Mouse (Mus musculus): ENCODE measurements around the gene Gorasp1. TPM values are rescaled to one million over a fixed set of nuclear protein-coding genes. Genes with fewer than 3 reads are reported as not detected.

Gene Gorasp1
- total RNA-seq, 1 experiment = 16.8 TPM

GRCm38 (mm10) chr9:119902410-119903151 is 34.8 kb downstream of the Gorasp1 start:
- in situ Hi-C loops (cut with MboI; ENCODE audit: low sequenced_read_pairs in 2 of 2, unreplicated experiment in 2 of 2) = no loop called here
- no peak overlapping the region for H3K27ac ChIP-seq (ENCODE audit: insufficient read depth, low read depth, low read length, poor library complexity, severe bottlenecking)
- no peak for DNase-seq (ENCODE audit: low read depth, low spot score)
- H3K9me3 ChIP-seq (ENCODE audit: control insufficient read depth, insufficient read depth, low read depth, low read length) = no peaks in the 10 kb centered on the region
- H3K9ac ChIP-seq (ENCODE audit: insufficient read depth, low read depth, low read length, poor library complexity, severe bottlenecking) = no peak overlapping the region
- H3K36me3 ChIP-seq (ENCODE audit: control insufficient read depth, insufficient read depth, low read length, poor library complexity, severe bottlenecking) = peaks cover 18% of the 10 kb centered on the region
- TF ChIP-seq ZNF384 (IDR thresholded peaks at IDR 0.05; ENCODE audit: low read depth, low read length) (no peak), HCFC1 (IDR thresholded peaks at IDR 0.05; ENCODE audit: borderline replicate concordance, insufficient read depth, low read length) (no peak), ZC3H11A (IDR thresholded peaks at IDR 0.05; ENCODE audit: borderline replicate concordance, low read depth, low read length) (no peak), CHD2 (IDR thresholded peaks at IDR 0.05; ENCODE audit: low read depth, low read length) (no peak), MAFK (IDR thresholded peaks at IDR 0.05; ENCODE audit: insufficient read depth, low read depth, low read length) (no peak)
- no peaks in the 10 kb centered on the region for H3K4me1 ChIP-seq (ENCODE audit: control insufficient read depth in 2 of 2, insufficient read depth in 2 of 2, low read length in 2 of 2, poor library complexity in 1 of 2)
- H3K4me3 ChIP-seq (ENCODE audit: insufficient read depth in 1 of 2, low read depth in 1 of 2, low read length in 2 of 2, poor library complexity in 1 of 2, severe bottlenecking in 1 of 2) = no peak overlapping the region

- no peak overlapping the region for H3K4me3 ChIP-seq (ENCODE audit: insufficient read depth in 1 of 2, low read depth in 1 of 2, low read length in 2 of 2, poor library complexity in 1 of 2, severe bottlenecking in 1 of 2)
- no peak overlapping the region for H3K27ac ChIP-seq (ENCODE audit: insufficient read depth, low read depth, low read length, poor library complexity, severe bottlenecking)
- no peak for TF ChIP-seq ZC3H11A (IDR thresholded peaks at IDR 0.05; ENCODE audit: borderline replicate concordance, low read depth, low read length)
- no peak for TF ChIP-seq MAFK (IDR thresholded peaks at IDR 0.05; ENCODE audit: insufficient read depth, low read depth, low read length)
- no peak for TF ChIP-seq CHD2 (IDR thresholded peaks at IDR 0.05; ENCODE audit: low read depth, low read length)
- TF ChIP-seq HCFC1 (IDR thresholded peaks at IDR 0.05; ENCODE audit: borderline replicate concordance, insufficient read depth, low read length) = no peak
- TF ChIP-seq ZNF384 (IDR thresholded peaks at IDR 0.05; ENCODE audit: low read depth, low read length) = no peak
- DNase-seq (ENCODE audit: low read depth, low spot score) = no peak
- no peak overlapping the region for H3K9ac ChIP-seq (ENCODE audit: insufficient read depth, low read depth, low read length, poor library complexity, severe bottlenecking)
- peaks cover 6% of the 10 kb centered on the region for H3K36me3 ChIP-seq (ENCODE audit: control insufficient read depth, insufficient read depth, low read length, poor library complexity, severe bottlenecking)
- in situ Hi-C loops (cut with MboI; ENCODE audit: low sequenced_read_pairs in 2 of 2, unreplicated experiment in 2 of 2) = no loop called here
- 0 out of 4 replicates have a peak, but pooled peaks cover 0 to 4% of the 10 kb centered on the region in 2 experiments for H3K4me1 ChIP-seq (ENCODE audit: control insufficient read depth in 2 of 2, insufficient read depth in 2 of 2, low read length in 2 of 2, poor library complexity in 1 of 2)
- no peaks in the 10 kb centered on the region for H3K9me3 ChIP-seq (ENCODE audit: control insufficient read depth, insufficient read depth, low read depth, low read length)
Observed at GRCm38 (mm10) chr9:119899446-119899845, 37.9 kb downstream of the Gorasp1 start.

GRCm38 (mm10) chr9:119895040-119895721 is 42.2 kb downstream of the Gorasp1 start:
- H3K27ac ChIP-seq (ENCODE audit: insufficient read depth, low read depth, low read length, poor library complexity, severe bottlenecking) = peak overlapping the region; percentile 60
- peak overlapping the region; percentile 93 for H3K4me3 ChIP-seq (ENCODE audit: insufficient read depth in 1 of 2, low read depth in 1 of 2, low read length in 2 of 2, poor library complexity in 1 of 2, severe bottlenecking in 1 of 2)
- no peaks in the 10 kb centered on the region for H3K9me3 ChIP-seq (ENCODE audit: control insufficient read depth, insufficient read depth, low read depth, low read length)
- no peak for DNase-seq (ENCODE audit: low read depth, low spot score)
- TF ChIP-seq CHD2 (IDR thresholded peaks at IDR 0.05; ENCODE audit: low read depth, low read length) = no peak
- no peak for TF ChIP-seq ZNF384 (IDR thresholded peaks at IDR 0.05; ENCODE audit: low read depth, low read length)
- TF ChIP-seq ZC3H11A (IDR thresholded peaks at IDR 0.05; ENCODE audit: borderline replicate concordance, low read depth, low read length) = no peak
- no peak for TF ChIP-seq MAFK (IDR thresholded peaks at IDR 0.05; ENCODE audit: insufficient read depth, low read depth, low read length)
- TF ChIP-seq HCFC1 (IDR thresholded peaks at IDR 0.05; ENCODE audit: borderline replicate concordance, insufficient read depth, low read length) = no peak
- in situ Hi-C loops (cut with MboI; ENCODE audit: low sequenced_read_pairs in 2 of 2, unreplicated experiment in 2 of 2) = no loop called here
- H3K4me1 ChIP-seq (ENCODE audit: control insufficient read depth in 2 of 2, insufficient read depth in 2 of 2, low read length in 2 of 2, poor library complexity in 1 of 2) = 0 out of 4 replicates have a peak, but pooled peaks cover 0 to 4% of the 10 kb centered on the region in 2 experiments
- H3K36me3 ChIP-seq (ENCODE audit: control insufficient read depth, insufficient read depth, low read length, poor library complexity, severe bottlenecking) = 0 out of 2 replicates have a peak, but pooled peaks cover 2% of the 10 kb centered on the region
- H3K9ac ChIP-seq (ENCODE audit: insufficient read depth, low read depth, low read length, poor library complexity, severe bottlenecking) = peak overlapping the region; percentile 91

- Histone ChIP-seq H3K9me3 (ENCODE audit: control insufficient read depth, insufficient read depth, low read depth, low read length) (no peaks in the 10 kb centered on the region), H3K4me3 (ENCODE audit: insufficient read depth in 1 of 2, low read depth in 1 of 2, low read length in 2 of 2, poor library complexity in 1 of 2, severe bottlenecking in 1 of 2) (peak within 1 kb of the TSS; percentile 93), H3K27ac (ENCODE audit: insufficient read depth, low read depth, low read length, poor library complexity, severe bottlenecking) (peak within 1 kb of the TSS; percentile 60), H3K9ac (ENCODE audit: insufficient read depth, low read depth, low read length, poor library complexity, severe bottlenecking) (peak within 1 kb of the TSS; percentile 91), H3K36me3 (ENCODE audit: control insufficient read depth, insufficient read depth, low read length, poor library complexity, severe bottlenecking) (0 out of 2 replicates have a peak, but pooled peaks cover 2% of the 10 kb centered on the region), H3K4me1 (ENCODE audit: control insufficient read depth in 2 of 2, insufficient read depth in 2 of 2, low read length in 2 of 2, poor library complexity in 1 of 2) (0 out of 4 replicates have a peak, but pooled peaks cover 0 to 4% of the 10 kb centered on the region in 2 experiments)
- peak; percentile 99 for DNase-seq (ENCODE audit: low read depth, low spot score)
- TF ChIP-seq HCFC1 (IDR thresholded peaks at IDR 0.05; ENCODE audit: borderline replicate concordance, insufficient read depth, low read length) = peak; percentile 77
- no peak for TF ChIP-seq ZC3H11A (IDR thresholded peaks at IDR 0.05; ENCODE audit: borderline replicate concordance, low read depth, low read length)
- TF ChIP-seq ZNF384 (IDR thresholded peaks at IDR 0.05; ENCODE audit: low read depth, low read length) = no peak
- no peak for TF ChIP-seq MAFK (IDR thresholded peaks at IDR 0.05; ENCODE audit: insufficient read depth, low read depth, low read length)
- TF ChIP-seq CHD2 (IDR thresholded peaks at IDR 0.05; ENCODE audit: low read depth, low read length) = 0 out of 2 replicates have a peak, but pooled peaks have one; percentile 29
- in situ Hi-C loops (cut with MboI; ENCODE audit: low sequenced_read_pairs in 2 of 2, unreplicated experiment in 2 of 2) = no loop called here
Observed at GRCm38 (mm10) chr9:119894339-119895009, 42.9 kb downstream of the Gorasp1 start, which contains the start of gene Wdr48. Gene Wdr48 (plus strand): TSS chr9:119894878.
